In genomic region chr16:83861146-83861545, GRCm38 (mm10) we compare ENCODE assay signal across 21 mouse cellular contexts.
A peak's percentile ranks its signal among the peaks of the same experiment; 100 is the strongest.
DNase-seq lines count a peak whose midpoint lies in the region; ATAC-seq lines count a peak whose summit lies in the region.
"Had no signal": no experiment of that assay in that cellular context is flagged by ENCODE, and none has a peak within 500 bp of the region (broad histone marks: within the 10 kb centered on the region; RNA-seq: fewer than 3 reads in every experiment).

No protein-coding gene starts in this region.

- H3K9ac ChIP-seq in kidney, embryonic 15.5 days, result no peak overlapping the region

- no peaks in the 10 kb centered on the region for H3K36me3 ChIP-seq in kidney, embryonic 15.5 days
- H3K36me3 ChIP-seq: G1E had no signal

- no peaks in the 10 kb centered on the region for H3K9me3 ChIP-seq in kidney, embryonic 15.5 days (replicated peaks)
- H3K9me3 ChIP-seq: G1E had no signal

- ATAC-seq in kidney, embryonic 15.5 days (replicated peaks; ENCODE audit: low FRiP score), result no peak
- ATAC-seq: activated CD4-positive, CD25-positive, alpha-beta regulatory T cell, adult 4 months; CD4-positive, CD25-positive, alpha-beta regulatory T cell, adult 4 months; Patski had no signal

- peak; percentile 6 for DNase-seq in embryo, embryonic 10 days (ENCODE audit: low spot score)
- DNase-seq in embryo, embryonic 10.5 days (ENCODE audit: low spot score), result no peak
- DNase-seq in retina, embryonic 14.5 days (ENCODE audit: low spot score), result peak; percentile 64
- DNase-seq in retina, postnatal 1 day, result peak; percentile 58
- no peak for DNase-seq in layer of hippocampus, adult 8-10 months (ENCODE audit: low spot score in 2 of 2)
- DNase-seq: adrenal gland, adult 2 months; adrenal gland, adult 8-10 months; adrenal gland, postnatal 10 days; adrenal gland, postnatal 14 days; adrenal gland, postnatal 25 days; adrenal gland, postnatal 36 days; B cell, adult 2 months; cerebellum, adult 11 months; cerebellum, adult 11-12 months; cerebellum, adult 18-20 months had no signal

- H3K27ac ChIP-seq in kidney, embryonic 15.5 days, result no peak overlapping the region

- H3K4me2 ChIP-seq in kidney, embryonic 15.5 days, result no peak overlapping the region

- H3K27me3 ChIP-seq in kidney, embryonic 15.5 days, result no peaks in the 10 kb centered on the region
- H3K27me3 ChIP-seq: CH12.LX, Patski had no signal

- no peak overlapping the region for H3K4me3 ChIP-seq in kidney, embryonic 15.5 days (replicated peaks)

- no peaks in the 10 kb centered on the region for H3K4me1 ChIP-seq in kidney, embryonic 15.5 days

Comparison
In these comparisons a context has a peak if more than half of its experiments do, and no peak if none do; other contexts are left out.
1. DNase-seq: peak in embryo, embryonic 10 days (single experiment), retina, embryonic 14.5 days (single experiment) and retina, postnatal 1 day (single experiment); none in embryo, embryonic 10.5 days (single experiment) and layer of hippocampus, adult 8-10 months (0 of 2).